Mouse (Mus musculus) MEL (cell line): Measurements from ENCODE around the gene Ephb2. TPM values are rescaled to one million over a fixed set of nuclear protein-coding genes. Genes with fewer than 3 reads are reported as not detected.

Experiments used
- DNase-seq: peaks from one replicate; pipeline ENCODE4 v3.0.0; 2011; ENCODE audit warnings: low read depth, low spot score
- H3K27ac ChIP-seq: 2 replicates; pipeline ENCODE4 v1.5.1; 2012; ENCODE audit warnings: low read depth, mild to moderate bottlenecking, control low read depth, low read length, moderate library complexity; ENCODE audit not compliant: control insufficient read depth
- H3K27me3 ChIP-seq, 2 experiments: fragments of 150-350 bp in 1 of 2; sonication (generic) in 1 of 2; 2 replicates each; pipeline ENCODE4 v1.6.1; 2012; ENCODE audit warnings: low read length in 2 of 2, mild to moderate bottlenecking in 2 of 2, improper control_type of control experiment in 1 of 2, moderate library complexity in 1 of 2; ENCODE audit not compliant: insufficient read depth in 2 of 2, control insufficient read depth in 1 of 2
- H3K36me3 ChIP-seq, 2 experiments: 2 replicates each; pipeline ENCODE4 v1.6.1; 2012 to 2014; ENCODE audit warnings: low read length in 2 of 2, improper control_type of control experiment in 1 of 2, inconsistent platforms in 1 of 2, mild to moderate bottlenecking in 1 of 2; ENCODE audit not compliant: insufficient read depth in 2 of 2, control insufficient read depth in 1 of 2
- H3K4me1 ChIP-seq, 2 experiments: fragments of 150-350 bp in 1 of 2; sonication (generic) in 1 of 2; 2 replicates each; pipeline ENCODE4 v1.6.1; 2012; ENCODE audit warnings: low read length in 2 of 2, improper control_type of control experiment in 1 of 2, mild to moderate bottlenecking in 1 of 2; ENCODE audit not compliant: insufficient read depth in 2 of 2, control insufficient read depth in 1 of 2
- H3K4me3 ChIP-seq, 2 experiments: fragments of 150-350 bp in 1 of 2; sonication (generic) in 1 of 2; 2 replicates each; pipeline ENCODE4 v1.5.1; 2012; ENCODE audit warnings: low read depth in 2 of 2, low read length in 2 of 2, mild to moderate bottlenecking in 2 of 2, moderate library complexity in 2 of 2, control low read depth in 1 of 2, improper control_type of control experiment in 1 of 2; ENCODE audit not compliant: control insufficient read depth in 1 of 2, insufficient read depth in 1 of 2
- H3K79me2 ChIP-seq: 2 replicates; pipeline ENCODE4 v1.6.1; 2012; ENCODE audit warnings: mild to moderate bottlenecking, low read length, moderate library complexity; ENCODE audit not compliant: control insufficient read depth, poor library complexity, insufficient read depth
- H3K9ac ChIP-seq: 2 replicates; pipeline ENCODE4 v1.6.1; 2012; ENCODE audit warnings: low read depth, mild to moderate bottlenecking, control low read depth, low read length, moderate library complexity; ENCODE audit not compliant: control insufficient read depth, poor library complexity, severe bottlenecking
- H3K9me3 ChIP-seq: fragments of 150-350 bp; sonication (generic); replicated peaks from 2 replicates; pipeline ENCODE4 v1.6.1; 2012; ENCODE audit warnings: mild to moderate bottlenecking, low read length, improper control_type of control experiment, moderate library complexity; ENCODE audit not compliant: insufficient read depth
- BHLHE40 ChIP-seq: IDR thresholded peaks from 2 replicates; pipeline ENCODE4 v1.6.1; 2012; ENCODE audit warnings: low read depth, mild to moderate bottlenecking, inconsistent platforms, low read length, improper control_type of control experiment, borderline replicate concordance
- CHD1 ChIP-seq: IDR thresholded peaks from 2 replicates; pipeline ENCODE4 v1.6.1; 2012; ENCODE audit warnings: low read depth, mild to moderate bottlenecking, inconsistent platforms, low read length, improper control_type of control experiment
- CHD2 ChIP-seq: IDR thresholded peaks from 2 replicates; pipeline ENCODE4 v1.6.1; 2011; ENCODE audit warnings: low read length, improper control_type of control experiment
- E2F4 ChIP-seq: IDR thresholded peaks from 2 replicates; pipeline ENCODE4 v1.6.1; 2011; ENCODE audit warnings: low read depth, low read length, improper control_type of control experiment, borderline replicate concordance
- GABPA ChIP-seq: IDR thresholded peaks from 2 replicates; pipeline ENCODE4 v1.6.1; 2012; ENCODE audit warnings: low read depth, mild to moderate bottlenecking, inconsistent platforms, low read length, improper control_type of control experiment, moderate library complexity
- HCFC1 ChIP-seq: IDR thresholded peaks from 2 replicates; pipeline ENCODE4 v1.6.1; 2012; ENCODE audit warnings: low read depth, mild to moderate bottlenecking, inconsistent platforms, low read length, improper control_type of control experiment, moderate library complexity
- JUND ChIP-seq: IDR thresholded peaks from 2 replicates; pipeline ENCODE4 v1.6.1; 2011; ENCODE audit warnings: low read depth, mild to moderate bottlenecking, improper control_type of control experiment, low read length
- KAT2A ChIP-seq: conservative IDR thresholded peaks from 2 replicates; pipeline ENCODE4 v1.6.1; 2012; ENCODE audit warnings: low read depth, low read length, improper control_type of control experiment, inconsistent platforms
- MAFK ChIP-seq: IDR thresholded peaks from 2 replicates; pipeline ENCODE4 v1.6.1; 2011; ENCODE audit warnings: low read depth, mild to moderate bottlenecking, low read length, improper control_type of control experiment, borderline replicate concordance
- MAX ChIP-seq: IDR thresholded peaks from 2 replicates; pipeline ENCODE4 v1.6.1; 2011; ENCODE audit warnings: low read length, improper control_type of control experiment
- MAZ ChIP-seq: IDR thresholded peaks from 2 replicates; pipeline ENCODE4 v1.6.1; 2012; ENCODE audit warnings: low read depth, mild to moderate bottlenecking, inconsistent platforms, low read length, improper control_type of control experiment
- MEF2A ChIP-seq: IDR thresholded peaks from 2 replicates; pipeline ENCODE4 v1.6.1; 2014; ENCODE audit warnings: low read depth, mild to moderate bottlenecking, inconsistent platforms, low read length, improper control_type of control experiment; ENCODE audit not compliant: poor library complexity, insufficient replicate concordance, severe bottlenecking; ENCODE audit errors: extremely low read depth
- MYB ChIP-seq: IDR thresholded peaks from 2 replicates; pipeline ENCODE4 v1.6.1; 2011; ENCODE audit warnings: mild to moderate bottlenecking, low read depth, low read length, improper control_type of control experiment
- MYC ChIP-seq: IDR thresholded peaks from 2 replicates; pipeline ENCODE4 v1.6.1; 2011; ENCODE audit warnings: low read depth, mild to moderate bottlenecking, low read length, improper control_type of control experiment, moderate library complexity
- NELFE ChIP-seq: IDR thresholded peaks from 2 replicates; pipeline ENCODE4 v1.6.1; 2011; ENCODE audit warnings: low read depth, low read length, improper control_type of control experiment
- POLR2A ChIP-seq, 2 experiments: IDR thresholded peaks; 2 replicates each; pipeline ENCODE4 v1.6.1; 2011 to 2012; ENCODE audit warnings: low read length in 2 of 2, mild to moderate bottlenecking in 2 of 2, control low read depth in 1 of 2, improper control_type of control experiment in 1 of 2, low read depth in 1 of 2, moderate library complexity in 1 of 2; ENCODE audit not compliant: control insufficient read depth in 1 of 2, insufficient read depth in 1 of 2, poor library complexity in 1 of 2
- POLR2AphosphoS2 ChIP-seq: IDR thresholded peaks from 2 replicates; pipeline ENCODE4 v1.6.1; 2011; ENCODE audit warnings: low read length, improper control_type of control experiment
- POLR2AphosphoS5 ChIP-seq: IDR thresholded peaks from 2 replicates; pipeline ENCODE4 v1.6.1; 2012; ENCODE audit warnings: low read depth, borderline replicate concordance, mild to moderate bottlenecking, inconsistent platforms, low read length, moderate library complexity, mixed read lengths
- RAD21 ChIP-seq: IDR thresholded peaks from 2 replicates; pipeline ENCODE4 v1.6.1; 2011; ENCODE audit warnings: mild to moderate bottlenecking, low read depth, low read length, improper control_type of control experiment
- RCOR1 ChIP-seq: IDR thresholded peaks from 2 replicates; pipeline ENCODE4 v1.6.1; 2012; ENCODE audit warnings: low read depth, mild to moderate bottlenecking, inconsistent platforms, low read length, improper control_type of control experiment
- SIN3A ChIP-seq: IDR thresholded peaks from 2 replicates; pipeline ENCODE4 v1.6.1; 2012; ENCODE audit warnings: low read length, improper control_type of control experiment, inconsistent platforms
- SMC3 ChIP-seq: IDR thresholded peaks from 2 replicates; pipeline ENCODE4 v1.6.1; 2011; ENCODE audit warnings: low read depth, low read length, improper control_type of control experiment
- TAL1 ChIP-seq: IDR thresholded peaks from 2 replicates; pipeline ENCODE4 v1.6.1; 2012; ENCODE audit warnings: mild to moderate bottlenecking, inconsistent platforms, low read length, moderate library complexity, mixed read lengths
- TBP ChIP-seq: IDR thresholded peaks from 2 replicates; pipeline ENCODE4 v1.8.0; 2011; ENCODE audit warnings: low read depth, low read length, improper control_type of control experiment
- TCF12 ChIP-seq: IDR thresholded peaks from 2 replicates; pipeline ENCODE4 v1.6.1; 2014; ENCODE audit warnings: low read depth, mild to moderate bottlenecking, inconsistent platforms, low read length, improper control_type of control experiment, moderate library complexity
- UBTF ChIP-seq: IDR thresholded peaks from 2 replicates; pipeline ENCODE4 v1.6.1; 2012; ENCODE audit warnings: low read depth, mild to moderate bottlenecking, inconsistent platforms, low read length, improper control_type of control experiment, moderate library complexity, borderline replicate concordance; ENCODE audit not compliant: insufficient read depth
- USF2 ChIP-seq, 2 experiments: IDR thresholded peaks; 2 replicates each; pipeline ENCODE4 v1.6.1; 2011 to 2012; ENCODE audit warnings: improper control_type of control experiment in 2 of 2, low read length in 2 of 2, borderline replicate concordance in 1 of 2, inconsistent platforms in 1 of 2, low read depth in 1 of 2, mild to moderate bottlenecking in 1 of 2; ENCODE audit not compliant: insufficient read depth in 1 of 2
- ZC3H11A ChIP-seq: IDR thresholded peaks from 2 replicates; pipeline ENCODE4 v1.6.1; 2012; ENCODE audit warnings: low read depth, mild to moderate bottlenecking, inconsistent platforms, low read length, improper control_type of control experiment
- ZKSCAN1 ChIP-seq: IDR thresholded peaks from 2 replicates; pipeline ENCODE4 v1.6.1; 2012; ENCODE audit warnings: low read depth, mild to moderate bottlenecking, inconsistent platforms, low read length, improper control_type of control experiment, moderate library complexity
- ZMIZ1 ChIP-seq: IDR thresholded peaks from 2 replicates; pipeline ENCODE4 v1.6.1; 2012; ENCODE audit warnings: low read depth, mild to moderate bottlenecking, inconsistent platforms, low read length, improper control_type of control experiment, moderate library complexity
- ZNF384 ChIP-seq: IDR thresholded peaks from 2 replicates; pipeline ENCODE4 v1.6.1; 2012; ENCODE audit warnings: low read depth, mild to moderate bottlenecking, inconsistent platforms, low read length, improper control_type of control experiment
- polyA plus RNA-seq, 2 experiments: library from polyadenylated mRNA; stranded (reverse) in 1 of 2; unstranded in 1 of 2; fragments of >175 nt in 1 of 2; fragments of >200 nt in 1 of 2; gene quantifications; 2 replicates each; pipeline versions ENCODE4 v1.2.1 to v1.2.4; 2012; ENCODE audit warnings: low replicate concordance in 2 of 2, low read depth in 1 of 2; ENCODE audit not compliant: insufficient read length in 2 of 2, insufficient read depth in 1 of 2, missing spikeins in 1 of 2
- total RNA-seq: library from RNA; depleted of rRNA; stranded (reverse); fragments of 300-350 nt; gene quantifications from 2 replicates; pipeline ENCODE4 v1.2.3, GENCODE M21; 2012

The Ephb2 gene
- total and polyA plus RNA-seq, 3 experiments: 1.9 to 4.1 TPM; not detected in 1

DNA sequence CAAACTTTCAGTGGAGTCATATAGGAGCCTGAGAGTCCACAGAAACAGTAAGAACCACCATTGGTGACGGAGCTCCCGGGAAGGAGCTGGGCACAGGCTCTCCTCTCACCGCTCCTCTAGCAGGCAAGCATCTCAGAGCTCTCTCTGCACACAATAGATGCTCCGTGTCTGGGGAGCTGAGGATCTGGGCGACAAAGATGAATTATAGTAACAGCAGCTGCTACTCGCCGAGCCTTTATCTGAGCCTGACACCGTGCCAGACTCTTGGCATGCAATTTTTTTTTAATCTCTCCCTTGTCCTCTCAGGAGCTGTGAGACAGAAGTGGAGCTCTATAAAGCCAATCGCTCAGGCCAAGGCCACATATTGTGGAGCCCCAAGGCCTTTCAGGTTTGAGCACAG, 170.7 kb downstream of the Ephb2 start:
- no peak overlapping the region for H3K27ac ChIP-seq
- H3K36me3 ChIP-seq: no peaks in the 10 kb centered on the region
- DNase-seq: peak; percentile 60
- H3K4me1 ChIP-seq: no peaks in the 10 kb centered on the region
- H3K9me3 ChIP-seq: no peaks in the 10 kb centered on the region
- TF ChIP-seq MAZ: no peak
- TF ChIP-seq TAL1: no peak; the same call in 1 of the 2 replicates
- TF ChIP-seq ZNF384: peak; percentile 41; the same call in 1 of the 2 replicates
- no peak for TF ChIP-seq ZKSCAN1
- peak; percentile 39; the same call in 1 of the 2 replicates for TF ChIP-seq TCF12
- no peak overlapping the region for H3K4me3 ChIP-seq
- no peaks in the 10 kb centered on the region for H3K27me3 ChIP-seq
- H3K9ac ChIP-seq: no peak overlapping the region
- no peaks in the 10 kb centered on the region for H3K79me2 ChIP-seq

GRCm38 (mm10) chr4:136657914-136658313, 177.9 kb downstream of the Ephb2 start:
- Histone ChIP-seq H3K4me1 (peaks cover 2 to 30% of the 10 kb centered on the region in 2 experiments; a peak in 3 of 4 replicates), H3K9me3 (no peaks in the 10 kb centered on the region), H3K27ac (peak overlapping the region; percentile 82), H3K27me3 (no peaks in the 10 kb centered on the region), H3K9ac (peak overlapping the region; percentile 22), H3K36me3 (peaks cover 0 to 18% of the 10 kb centered on the region in 2 experiments; a peak in 2 of 4 replicates), H3K4me3 (no peak overlapping the region), H3K79me2 (peaks cover 2% of the 10 kb centered on the region)
- DNase-seq: peak; percentile 78
- TF ChIP-seq ZNF384 (peak; percentile 80), MYB (no peak), POLR2AphosphoS2 (no peak), SMC3 (no peak), JUND (no peak), TAL1 (peak; percentile 79), RCOR1 (peak; percentile 89), ZMIZ1 (peak; percentile 23; the same call in 1 of the 2 replicates), MAFK (no peak), KAT2A (no peak), POLR2AphosphoS5 (no peak), MYC (no peak), MEF2A (peak; percentile 52; the same call in 1 of the 2 replicates), POLR2A (IDR thresholded peaks at IDR 0.05; ENCODE audit: control insufficient read depth in 1 of 2, insufficient read depth in 1 of 2, low read depth in 1 of 2, low read length in 2 of 2, poor library complexity in 1 of 2) (0 out of 4 replicates have a peak, but pooled peaks of 1 of the 2 experiments have one; percentile 8), ZKSCAN1 (no peak), HCFC1 (no peak), TBP (no peak), NELFE (0 out of 2 replicates have a peak, but pooled peaks have one; percentile 12), CHD1 (no peak), RAD21 (no peak), GABPA (no peak), ZC3H11A (no peak), UBTF (no peak), CHD2 (no peak), BHLHE40 (no peak), TCF12 (peak; percentile 86), SIN3A (no peak; the same call in 1 of the 2 replicates), USF2 (IDR thresholded peaks at IDR 0.05; ENCODE audit: borderline replicate concordance in 1 of 2, insufficient read depth in 1 of 2, low read depth in 1 of 2, low read length in 2 of 2) (no peak), MAZ (no peak), MAX (no peak), E2F4 (no peak)
